Mouse (Mus musculus) midbrain, embryonic 13.5 days (tissue): Measurements from ENCODE around the gene Bbs7. TPM values are rescaled to one million over a fixed set of nuclear protein-coding genes. Genes with fewer than 3 reads are reported as not detected.
"Not testable (repeated sequence)": the region's sequence is repeated elsewhere in the genome, so short reads cannot be mapped to it uniquely, and the experiment has no call there.

Experiments used
- ATAC-seq: fragments of 200-750 bp; cut with Nextera tagmentation; 2 replicates; pipeline ENCODE4 v1.8.0; 2017; ENCODE audit warnings: mild to moderate bottlenecking, moderate TSS enrichment, moderate library complexity
- H3K27ac ChIP-seq: fragments of 300-500 bp; sonication (generic); 2 replicates; pipeline ENCODE4 v1.5.1; 2015; ENCODE audit warnings: inconsistent platforms, mild to moderate bottlenecking, moderate library complexity
- H3K27me3 ChIP-seq: fragments of 300-500 bp; sonication (generic); 2 replicates; pipeline ENCODE4 v1.6.1; 2015; ENCODE audit warnings: mild to moderate bottlenecking, inconsistent platforms
- H3K36me3 ChIP-seq: fragments of 300-500 bp; sonication (generic); 2 replicates; pipeline ENCODE4 v1.6.1; 2015; ENCODE audit warnings: mild to moderate bottlenecking, inconsistent platforms
- H3K4me1 ChIP-seq: fragments of 300-500 bp; sonication (generic); replicated peaks from 2 replicates; pipeline ENCODE4 v1.6.1; 2015; ENCODE audit warnings: inconsistent platforms
- H3K4me2 ChIP-seq: fragments of 300-500 bp; sonication (generic); replicated peaks from 2 replicates; pipeline ENCODE4 v1.6.1; 2015; ENCODE audit warnings: moderate library complexity, mild to moderate bottlenecking, inconsistent platforms
- H3K4me3 ChIP-seq: fragments of 300-500 bp; sonication (generic); replicated peaks from 2 replicates; pipeline ENCODE4 v1.5.1; 2015; ENCODE audit warnings: mild to moderate bottlenecking, inconsistent platforms
- H3K9ac ChIP-seq: fragments of 300-500 bp; sonication (generic); replicated peaks from 2 replicates; pipeline ENCODE4 v1.6.1; 2015; ENCODE audit warnings: mild to moderate bottlenecking, inconsistent platforms
- H3K9me3 ChIP-seq: fragments of 300-500 bp; sonication (generic); 2 replicates; pipeline ENCODE4 v1.6.1; 2016; ENCODE audit warnings: mild to moderate bottlenecking, inconsistent platforms
- whole genome bisulfite sequencing: fragments of 180-500 bp; shearing (Covaris S2); methylation state at CpG from one replicate; pipeline ENCODE4 v1.1.7; 2015; 5-methylcytosine and 5-hydroxymethylcytosine counted together
- polyA plus RNA-seq: library from polyadenylated mRNA; unstranded; fragments of >200 nt; fragmentation: Nextera tagmentation; extraction: Ambion mirVana; gene quantifications from 2 replicates; pipeline ENCODE4 v1.2.1, GENCODE M21; 2015

The Bbs7 gene
- 22.1 and 22.3 TPM in 2 replicates for polyA plus RNA-seq

DNA sequence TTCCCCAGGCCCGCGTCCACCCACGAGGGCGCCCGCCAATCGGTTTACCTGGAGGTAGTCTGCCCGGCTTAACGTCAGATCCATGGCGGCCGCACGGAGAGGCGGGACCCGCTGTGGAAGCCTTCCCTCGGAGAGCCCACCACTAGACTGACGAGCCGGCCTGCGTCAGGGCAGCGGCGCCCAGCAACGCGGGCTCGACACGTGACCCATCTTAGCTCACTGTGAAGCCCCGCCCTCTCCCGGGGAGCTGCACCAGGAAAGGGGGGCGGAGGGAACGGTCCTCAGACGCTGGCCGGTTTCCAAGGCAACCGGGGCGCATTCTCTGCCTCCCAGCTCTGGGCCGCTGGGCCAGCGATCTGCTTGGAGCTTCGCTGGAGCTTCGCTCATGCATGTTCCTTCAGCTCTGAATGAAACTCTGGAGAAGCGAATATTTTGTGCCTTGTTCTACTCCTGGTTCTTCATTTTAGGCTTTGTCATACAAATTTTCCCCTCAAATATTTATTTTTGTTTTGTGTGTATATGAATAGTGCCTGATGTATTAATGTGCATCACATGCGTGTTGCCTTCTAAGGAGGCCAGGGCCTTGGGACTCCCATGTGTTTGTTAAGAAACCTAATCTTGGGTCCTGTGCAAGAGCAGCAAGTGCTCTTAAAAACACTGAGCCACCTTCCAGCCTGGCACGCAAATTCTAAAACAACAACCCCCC lies at the start of gene Bbs7:
Gene Bbs7, minus strand, starts transcription at position 276 of the 706 bp plus-strand sequence.
- Histone ChIP-seq H3K4me3 (peak within 1 kb of the TSS; percentile 66), H3K36me3 (no peaks in the 10 kb centered on the region), H3K27me3 (no peaks in the 10 kb centered on the region), H3K4me1 (peaks cover 11% of the 10 kb centered on the region), H3K4me2 (peak within 1 kb of the TSS; percentile 69), H3K27ac (peak within 1 kb of the TSS; percentile 74), H3K9ac (peak within 1 kb of the TSS; percentile 82), H3K9me3 (no peaks in the 10 kb centered on the region)
- WGBS: 4% methylated on average over 38 of the region's 38 CpGs
- ATAC-seq: peak; percentile 100

DNA sequence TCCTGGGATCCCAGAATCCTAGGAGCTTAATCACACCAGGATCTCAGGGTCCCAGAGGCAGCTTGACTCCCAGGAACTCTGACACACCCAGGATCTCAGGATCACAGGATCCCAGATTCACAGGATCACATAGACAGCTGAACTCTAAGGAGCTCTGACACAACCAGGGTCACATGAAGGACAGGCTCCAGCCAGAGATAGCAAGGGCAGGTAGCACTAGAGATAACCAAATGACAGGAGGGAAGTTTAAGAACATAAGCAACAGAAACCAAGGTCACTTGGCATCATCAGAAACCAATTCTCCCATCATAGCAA lies 31.9 kb upstream of the Bbs7 start:
- not testable (repeated sequence) for H3K27ac ChIP-seq, H3K4me1 ChIP-seq, H3K9ac ChIP-seq, H3K4me2 ChIP-seq, H3K9me3 ChIP-seq, H3K27me3 ChIP-seq, H3K36me3 ChIP-seq, H3K4me3 ChIP-seq, ATAC-seq

DNA sequence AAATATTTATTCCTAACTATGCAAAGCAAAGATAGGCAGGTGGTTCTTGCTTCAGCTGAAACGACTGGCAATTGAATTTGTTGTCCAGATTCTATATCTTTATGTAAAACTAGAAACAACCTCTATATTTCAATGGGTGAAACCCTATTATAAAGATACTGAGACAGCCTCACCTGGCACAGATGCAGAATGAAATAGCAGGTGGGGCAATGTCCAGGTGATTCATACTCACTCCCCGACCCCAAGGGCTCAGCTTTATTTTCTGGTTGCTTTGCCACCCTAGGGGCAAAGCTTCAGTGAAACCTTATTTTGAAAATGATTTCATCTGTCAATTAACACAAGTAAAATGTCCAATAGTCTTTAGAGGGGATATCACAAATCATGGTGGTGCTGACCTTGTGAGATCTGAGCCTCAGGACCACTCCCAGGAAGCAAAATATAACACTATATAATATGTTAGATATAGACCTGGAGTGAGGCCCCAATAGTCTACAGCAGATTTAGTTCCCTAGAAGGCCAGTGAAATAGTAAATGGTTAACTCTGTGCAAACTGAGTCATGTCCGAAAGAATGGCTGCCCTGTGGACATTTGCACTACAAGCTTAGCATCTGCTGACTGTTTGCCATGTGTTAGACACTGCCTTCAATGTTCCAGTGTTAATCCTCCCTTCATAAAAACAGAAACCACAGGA lies 31.4 kb upstream of the Bbs7 start:
- 81% methylated on average over 3 of the region's 3 CpGs for WGBS
- Histone ChIP-seq H3K27me3 (no peaks in the 10 kb centered on the region), H3K4me2 (no peak overlapping the region), H3K4me1 (no peaks in the 10 kb centered on the region), H3K9me3 (no peaks in the 10 kb centered on the region), H3K9ac (no peak overlapping the region), H3K36me3 (no peaks in the 10 kb centered on the region), H3K4me3 (no peak overlapping the region), H3K27ac (no peak overlapping the region)
- no peak for ATAC-seq

DNA sequence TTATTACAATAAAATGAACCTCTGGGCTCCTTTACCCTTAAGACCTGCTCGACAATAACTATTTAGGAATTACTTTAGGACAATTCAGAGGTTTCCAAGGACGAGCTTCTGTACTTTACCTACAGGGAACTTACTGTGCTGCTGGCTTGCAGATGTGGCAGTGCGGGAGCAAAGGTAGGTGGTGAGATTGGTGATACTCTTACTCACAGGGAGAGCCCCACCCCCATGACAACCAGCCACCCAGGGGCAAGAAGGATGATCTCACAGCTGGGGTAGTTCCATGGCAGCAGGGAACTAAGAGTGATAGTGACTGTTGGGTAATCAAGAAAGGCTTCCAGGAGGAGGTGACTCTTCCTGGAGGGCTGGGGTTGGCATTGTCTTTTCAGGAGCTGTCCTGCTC lies 30.1 kb upstream of the Bbs7 start:
- Histone ChIP-seq H3K9ac (no peak overlapping the region), H3K4me3 (no peak overlapping the region), H3K27me3 (no peaks in the 10 kb centered on the region), H3K4me2 (no peak overlapping the region), H3K9me3 (no peaks in the 10 kb centered on the region), H3K36me3 (no peaks in the 10 kb centered on the region), H3K27ac (no peak overlapping the region), H3K4me1 (no peaks in the 10 kb centered on the region)
- no peak for ATAC-seq
- WGBS: 86% methylated on average over 3 of the region's 3 CpGs

DNA sequence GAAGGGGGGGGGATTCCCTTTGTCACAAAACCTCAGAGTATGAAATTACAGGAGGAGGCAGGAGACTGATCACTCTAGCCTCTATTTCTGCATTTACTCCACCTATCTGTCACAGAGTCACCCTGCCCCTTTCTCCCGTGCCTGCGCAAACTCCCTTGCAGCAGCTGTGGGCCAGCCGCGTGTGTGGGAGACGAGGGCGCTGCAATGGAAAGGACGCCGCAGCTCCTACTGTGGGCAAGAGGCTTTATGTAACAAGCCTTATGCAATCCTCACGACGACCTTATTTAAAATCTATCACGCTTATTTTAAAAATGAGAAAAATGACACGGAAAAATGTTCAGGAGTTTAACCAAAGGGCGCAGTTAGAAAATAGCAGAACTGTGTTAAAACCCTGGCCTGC lies 29.5 kb upstream of the Bbs7 start:
- no peak for ATAC-seq
- Histone ChIP-seq H3K27ac (no peak overlapping the region), H3K36me3 (no peaks in the 10 kb centered on the region), H3K9ac (no peak overlapping the region), H3K4me1 (no peaks in the 10 kb centered on the region), H3K4me2 (no peak overlapping the region), H3K27me3 (no peaks in the 10 kb centered on the region), H3K4me3 (no peak overlapping the region), H3K9me3 (no peaks in the 10 kb centered on the region)
- 78% methylated on average over 13 of the region's 13 CpGs for WGBS

DNA sequence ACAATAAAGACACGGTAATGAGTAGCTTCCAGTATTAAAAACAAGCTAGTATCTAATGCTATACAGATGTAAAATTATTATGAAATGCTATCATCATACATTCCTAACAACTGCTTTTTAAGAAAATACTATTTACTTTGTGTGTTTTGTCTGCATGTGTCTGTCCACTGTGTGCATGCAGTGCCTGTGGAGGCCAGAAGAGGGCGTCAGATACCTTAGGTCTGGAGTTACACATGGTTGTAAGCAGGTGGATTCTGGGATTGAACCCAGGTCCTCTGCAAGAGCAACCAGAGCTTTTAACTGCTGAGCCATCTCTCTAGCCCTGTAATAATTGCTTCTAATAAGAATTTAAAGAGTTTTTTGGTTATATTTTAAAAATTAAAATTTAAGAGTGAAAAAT lies 27.5 kb upstream of the Bbs7 start:
- Histone ChIP-seq H3K4me2 (no peak overlapping the region), H3K27ac (no peak overlapping the region)

DNA sequence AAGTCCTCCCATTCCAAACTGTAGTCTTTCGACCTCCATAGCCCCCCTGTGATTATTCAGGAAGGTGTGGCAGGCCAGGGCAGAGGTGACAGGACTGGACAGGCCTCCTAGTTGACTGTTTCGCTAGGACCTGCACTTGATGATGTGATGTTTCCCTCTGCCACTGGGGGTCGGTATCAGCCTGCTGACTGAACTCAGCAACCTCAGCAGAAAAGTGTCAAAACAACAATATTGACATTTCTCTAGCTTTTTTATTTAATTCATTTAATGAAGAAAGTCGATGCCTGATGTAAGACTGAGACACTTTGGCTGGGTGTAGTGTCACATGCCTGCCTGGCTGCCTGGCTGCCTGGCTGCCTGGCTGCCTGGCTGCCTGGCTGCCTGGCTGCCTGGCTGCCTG lies 22.2 kb upstream of the Bbs7 start:
- Histone ChIP-seq H3K27ac (no peak overlapping the region), H3K4me3 (no peak overlapping the region), H3K4me2 (no peak overlapping the region), H3K9ac (no peak overlapping the region), H3K9me3 (no peaks in the 10 kb centered on the region), H3K4me1 (no peaks in the 10 kb centered on the region), H3K27me3 (no peaks in the 10 kb centered on the region), H3K36me3 (no peaks in the 10 kb centered on the region)
- ATAC-seq: peak; percentile 56; the same call in 1 of the 2 replicates
- 21% methylated on average over 4 of the region's 4 CpGs for WGBS

More for the DNA sequence above, 27.5 kb upstream of the Bbs7 start:
- H3K27me3 ChIP-seq: no peaks in the 10 kb centered on the region
- no peaks in the 10 kb centered on the region for H3K4me1 ChIP-seq
- H3K4me3 ChIP-seq: no peak overlapping the region
- no peaks in the 10 kb centered on the region for H3K36me3 ChIP-seq
- no peaks in the 10 kb centered on the region for H3K9me3 ChIP-seq
- WGBS: 60% methylated on average over 2 of the region's 2 CpGs
- H3K9ac ChIP-seq: no peak overlapping the region
- no peak for ATAC-seq

DNA sequence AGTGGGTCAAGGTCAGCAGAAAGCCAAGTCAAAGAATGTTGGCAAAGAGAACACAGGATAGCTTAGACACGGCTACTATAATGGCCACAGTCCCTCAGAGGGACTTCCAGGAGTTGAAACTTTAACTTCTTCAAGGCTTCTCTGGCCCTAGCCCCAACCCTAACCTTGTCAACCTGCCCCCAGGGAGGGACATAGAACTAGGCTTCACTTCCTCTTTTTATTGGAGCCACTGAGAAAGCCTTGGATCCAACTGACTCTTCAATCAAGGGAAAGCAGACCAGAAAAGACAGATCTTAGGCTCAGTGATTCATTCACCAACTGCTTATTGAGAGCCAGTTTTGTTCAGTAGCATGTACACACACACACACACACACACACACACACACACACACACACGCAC lies 13.5 kb upstream of the Bbs7 start:
- H3K36me3 ChIP-seq: no peaks in the 10 kb centered on the region

DNA sequence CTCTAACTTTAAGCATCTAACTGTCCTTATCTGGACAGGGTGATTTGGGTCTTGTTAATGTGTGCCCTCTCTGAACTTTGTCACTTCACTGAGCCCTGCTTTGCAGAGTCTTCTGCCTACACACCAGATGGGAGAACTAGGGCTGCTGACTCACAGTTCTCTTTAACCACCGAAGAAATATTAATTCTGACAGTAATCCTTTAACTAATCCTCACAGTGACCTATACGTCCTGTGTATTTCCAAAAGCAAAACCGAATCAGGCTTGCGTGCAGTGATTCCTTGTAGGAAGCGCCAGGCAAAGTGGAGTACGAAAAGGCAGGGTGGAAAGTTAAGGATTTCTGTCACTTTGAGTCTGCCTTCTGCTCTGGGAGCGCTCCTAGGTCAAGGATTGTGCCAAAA lies 4.9 kb upstream of the Bbs7 start:
- no peaks in the 10 kb centered on the region for H3K36me3 ChIP-seq
- WGBS: 60% methylated on average over 7 of the region's 7 CpGs
- no peak overlapping the region for H3K4me2 ChIP-seq
- H3K27ac ChIP-seq: no peak overlapping the region
- no peak for ATAC-seq
- H3K4me3 ChIP-seq: no peak overlapping the region
- no peak overlapping the region for H3K9ac ChIP-seq
- H3K27me3 ChIP-seq: no peaks in the 10 kb centered on the region
- peaks cover 5% of the 10 kb centered on the region; the same call in 1 of the 2 replicates for H3K4me1 ChIP-seq
- H3K9me3 ChIP-seq: no peaks in the 10 kb centered on the region

More for the DNA sequence above, 13.5 kb upstream of the Bbs7 start:
- no peak overlapping the region for H3K27ac ChIP-seq
- 84% methylated on average over 2 of the region's 2 CpGs for WGBS
- H3K4me3 ChIP-seq: no peak overlapping the region
- ATAC-seq: no peak
- H3K4me2 ChIP-seq: no peak overlapping the region
- no peaks in the 10 kb centered on the region for H3K4me1 ChIP-seq
- H3K9me3 ChIP-seq: no peaks in the 10 kb centered on the region
- no peaks in the 10 kb centered on the region for H3K27me3 ChIP-seq
- H3K9ac ChIP-seq: no peak overlapping the region

DNA sequence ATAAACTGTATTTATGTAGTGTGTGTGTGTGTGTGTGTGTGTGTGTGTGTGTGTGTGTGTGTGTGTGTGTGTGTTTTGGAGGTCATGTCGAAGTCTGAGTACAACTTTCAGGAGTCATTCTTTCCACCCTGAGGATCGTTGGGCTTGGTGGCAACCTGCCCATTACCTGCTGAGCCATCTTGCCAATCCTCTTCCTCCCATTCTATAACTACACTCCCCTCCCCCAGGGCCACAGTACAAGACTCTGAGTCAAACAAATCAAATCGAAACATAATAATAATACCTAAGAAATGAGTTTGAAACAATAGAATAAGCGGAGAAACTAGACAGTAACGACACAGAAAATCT lies 605 bp upstream of the Bbs7 start:
- H3K27ac ChIP-seq: 0 out of 2 replicates have a peak overlapping the region, but pooled peaks have one; percentile 4
- peak overlapping the region; percentile 69 for H3K4me2 ChIP-seq
- no peaks in the 10 kb centered on the region for H3K9me3 ChIP-seq
- no peak overlapping the region for H3K9ac ChIP-seq
- H3K4me1 ChIP-seq: peaks cover 11% of the 10 kb centered on the region
- 73% methylated on average over 5 of the region's 5 CpGs for WGBS
- ATAC-seq: no peak
- no peaks in the 10 kb centered on the region for H3K27me3 ChIP-seq
- no peak overlapping the region for H3K4me3 ChIP-seq
- no peaks in the 10 kb centered on the region for H3K36me3 ChIP-seq

DNA sequence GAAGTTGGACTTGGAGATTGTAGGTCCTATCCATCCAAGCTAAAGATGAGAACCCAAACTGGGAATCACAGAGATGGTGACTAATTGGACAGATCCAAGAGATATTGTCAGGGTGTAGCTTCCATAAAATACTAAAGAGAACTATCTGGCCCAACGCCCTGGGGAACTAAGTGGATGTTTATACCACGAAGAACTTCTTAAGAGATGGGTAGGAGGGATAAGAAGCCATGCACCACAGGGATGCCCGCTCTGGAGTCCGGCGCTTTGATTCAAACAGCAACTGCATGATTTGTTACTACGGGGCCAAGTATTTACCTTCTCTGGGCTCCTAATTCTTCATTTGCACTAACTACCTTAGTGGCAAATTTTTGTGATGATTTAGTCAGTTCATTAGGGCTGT lies 590 bp downstream of the Bbs7 start:
- peak overlapping the region; percentile 66 for H3K4me3 ChIP-seq
- no peaks in the 10 kb centered on the region for H3K36me3 ChIP-seq
- peak; percentile 57 for ATAC-seq
- H3K4me2 ChIP-seq: peak overlapping the region; percentile 69
- peaks cover 11% of the 10 kb centered on the region for H3K4me1 ChIP-seq
- peak overlapping the region; percentile 74 for H3K27ac ChIP-seq
- H3K9me3 ChIP-seq: no peaks in the 10 kb centered on the region
- peak overlapping the region; percentile 82 for H3K9ac ChIP-seq
- no peaks in the 10 kb centered on the region for H3K27me3 ChIP-seq
- WGBS: 4% methylated on average over 6 of the region's 6 CpGs

DNA sequence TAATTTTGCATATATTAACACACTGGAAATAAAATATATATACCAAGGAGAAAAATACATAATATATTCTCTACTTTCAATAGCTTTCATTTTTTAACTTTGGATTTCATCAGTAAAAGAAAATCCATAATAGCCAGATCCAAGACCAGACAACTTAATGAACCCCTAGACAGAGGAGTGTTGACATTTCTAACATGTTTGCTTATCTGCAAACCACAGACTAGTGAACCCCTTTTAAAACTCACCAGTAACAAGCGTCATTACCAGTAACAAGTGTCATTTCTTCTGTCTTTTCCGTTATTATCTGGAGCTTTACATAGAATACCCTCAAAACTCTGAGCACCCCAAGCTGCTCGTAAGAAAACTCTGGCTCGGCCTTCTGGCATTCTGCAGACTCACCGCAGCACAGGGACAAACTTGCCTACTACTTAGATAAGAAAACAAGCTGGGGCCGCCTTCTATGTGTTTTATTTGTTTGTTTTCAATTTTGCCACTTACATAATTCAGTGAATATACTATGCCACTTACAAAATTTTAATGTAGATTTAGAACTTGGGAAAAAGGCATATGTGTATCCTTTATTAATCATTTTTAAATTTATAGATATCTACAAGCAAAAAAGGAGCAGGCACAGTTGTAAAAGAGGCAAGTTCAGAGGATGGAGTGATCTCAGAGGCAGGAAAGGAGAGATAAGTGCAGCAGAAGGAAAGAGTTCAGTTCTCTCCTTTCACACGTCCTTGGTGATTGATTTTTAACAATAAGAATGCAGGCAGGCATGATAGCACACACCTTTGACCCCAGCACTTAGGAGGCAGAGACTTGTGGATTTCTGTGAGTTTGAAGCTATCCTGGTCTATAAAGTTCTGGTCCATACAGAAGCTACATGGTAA lies 7.1 kb downstream of the Bbs7 start:
- H3K4me3 ChIP-seq: no peak overlapping the region
- no peak overlapping the region for H3K4me2 ChIP-seq
- H3K27ac ChIP-seq: no peak overlapping the region
- H3K9me3 ChIP-seq: no peaks in the 10 kb centered on the region
- peaks cover 15% of the 10 kb centered on the region for H3K36me3 ChIP-seq
- no peak for ATAC-seq
- no peaks in the 10 kb centered on the region for H3K4me1 ChIP-seq
- H3K9ac ChIP-seq: no peak overlapping the region
- 81% methylated on average over 7 of the region's 7 CpGs for WGBS
- no peaks in the 10 kb centered on the region for H3K27me3 ChIP-seq
